Mouse (Mus musculus) testis, postnatal 10 days (tissue): ENCODE measurements around the gene Kpna7.

ENCODE experiments used
- DNase-seq: peaks from one replicate; pipeline ENCODE4 v3.0.0; 2021; ENCODE audit warnings: low spot score

Gene Kpna7

DNA sequence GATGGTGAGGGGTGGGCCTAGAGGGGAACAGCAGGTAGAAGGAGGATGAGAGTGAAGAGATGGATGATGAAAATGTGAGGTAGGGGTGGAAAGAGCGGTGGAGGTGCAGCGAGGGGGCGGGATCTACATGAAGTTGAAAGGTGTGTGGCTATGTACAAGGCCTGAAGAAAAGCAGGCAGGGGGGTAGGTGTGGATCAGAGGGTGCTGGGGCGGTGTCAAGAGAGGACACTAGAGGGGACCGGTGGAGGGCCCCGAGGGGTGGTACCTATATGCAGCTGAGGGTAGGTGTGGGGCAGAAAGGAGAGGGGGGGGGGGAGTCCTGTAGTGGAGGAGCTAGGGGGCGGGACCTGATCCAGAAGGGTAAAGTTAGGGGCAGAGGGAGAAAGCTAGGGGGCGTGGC, 119.4 kb downstream of the Kpna7 start:
- no peak for DNase-seq

DNA sequence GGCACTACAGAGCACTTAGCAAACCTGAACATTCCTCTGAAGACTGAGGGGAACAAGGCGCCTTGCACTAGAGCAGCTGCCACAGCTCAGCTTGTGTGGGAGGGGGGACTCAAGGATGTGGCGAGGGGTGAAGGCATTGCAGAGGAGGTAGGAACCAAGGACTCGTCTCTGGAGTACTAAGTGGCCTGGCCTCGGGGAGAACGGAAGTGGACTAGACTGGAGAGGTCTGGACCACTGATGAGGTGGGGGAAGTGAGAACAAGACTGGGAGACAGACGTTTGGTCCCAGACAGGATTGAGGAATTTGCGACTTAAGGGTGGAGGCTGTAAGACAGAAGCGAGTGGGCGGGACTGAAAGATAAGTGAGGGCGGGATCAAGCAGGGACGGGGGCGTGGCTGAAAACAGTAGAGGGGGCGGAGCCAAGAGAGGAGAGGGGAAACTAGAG, 120.0 kb downstream of the Kpna7 start:
- DNase-seq, result peak; percentile 86

DNA sequence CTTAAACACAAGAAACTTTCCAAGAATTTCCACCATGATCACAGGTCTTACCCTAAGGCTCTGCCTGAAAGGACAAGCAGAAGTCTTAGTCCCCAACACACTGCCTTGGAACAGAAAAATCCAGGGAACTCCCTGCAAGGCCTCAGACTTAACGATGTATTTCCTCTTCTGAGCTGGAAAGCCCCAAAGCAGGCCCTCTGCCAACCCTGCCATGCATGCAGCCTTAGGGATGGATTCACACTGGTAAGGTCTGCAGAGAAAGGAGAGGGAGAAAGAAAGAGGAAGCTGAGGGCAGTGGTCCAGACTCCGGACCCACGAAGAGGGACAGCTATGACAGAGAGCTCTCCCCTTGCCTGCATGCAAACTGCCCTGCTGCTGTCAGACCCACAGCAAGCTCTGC, 120.4 kb downstream of the Kpna7 start:
- peak; percentile 53 for DNase-seq

DNA sequence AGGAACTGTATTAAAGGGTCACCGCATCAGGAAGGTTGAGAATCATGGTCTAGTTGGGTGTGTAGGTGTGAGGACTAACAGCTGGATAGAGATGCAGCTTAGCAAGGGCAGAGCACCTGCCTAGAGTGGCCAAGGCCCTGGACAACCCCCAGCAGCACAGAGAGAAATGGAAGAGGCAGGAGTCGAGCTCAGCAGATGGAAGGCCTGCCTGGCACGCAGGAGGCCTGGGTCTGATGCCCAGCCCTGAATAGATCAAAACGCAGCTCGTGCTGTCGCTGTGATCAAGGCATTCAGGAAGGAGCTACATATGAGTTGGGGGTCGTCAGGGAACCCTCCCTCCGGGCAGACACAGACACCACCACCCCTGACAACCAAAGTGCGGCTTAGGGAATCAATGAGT, 125.6 kb downstream of the Kpna7 start:
- DNase-seq, result no peak

DNA sequence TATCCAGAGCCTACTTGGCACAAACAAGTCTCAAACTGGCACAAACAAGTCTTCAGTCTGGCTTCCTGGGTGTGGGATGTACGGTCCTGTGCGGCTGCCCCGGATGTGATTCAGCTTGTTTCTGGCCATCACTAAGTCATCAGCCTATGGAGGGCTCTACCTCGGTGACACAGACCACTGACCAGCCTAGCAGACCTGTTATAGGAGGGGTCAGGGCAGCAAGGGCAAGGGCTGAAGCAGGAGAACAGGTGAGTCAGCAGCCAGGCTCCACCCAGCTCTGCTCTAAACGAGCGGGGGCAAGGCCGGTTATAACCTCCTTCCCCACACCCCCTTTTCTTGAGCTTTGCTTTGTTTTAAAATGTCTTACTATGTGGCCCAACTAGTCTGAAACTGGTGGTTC, 129.4 kb downstream of the Kpna7 start:
- no peak for DNase-seq

DNA sequence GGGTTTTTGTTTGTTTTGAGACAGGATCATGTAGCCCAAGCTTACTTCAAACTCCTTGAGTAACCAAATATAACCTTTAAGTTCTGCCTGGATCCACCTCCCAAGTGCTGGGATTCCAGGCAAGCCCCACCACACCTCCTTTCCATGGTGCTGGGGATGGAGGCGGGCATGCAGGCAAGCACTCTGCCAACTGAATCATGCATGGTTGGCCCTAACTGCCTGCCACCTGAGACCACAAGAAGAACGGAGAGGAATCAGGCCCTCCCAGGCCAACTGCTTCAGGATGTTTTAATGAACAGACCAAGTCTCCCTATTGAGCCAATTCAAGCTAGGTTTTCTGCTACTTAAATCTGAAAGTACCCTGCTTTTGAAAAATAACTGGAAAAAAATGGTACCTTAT, 131.2 kb downstream of the Kpna7 start:
- DNase-seq, result no peak

DNA sequence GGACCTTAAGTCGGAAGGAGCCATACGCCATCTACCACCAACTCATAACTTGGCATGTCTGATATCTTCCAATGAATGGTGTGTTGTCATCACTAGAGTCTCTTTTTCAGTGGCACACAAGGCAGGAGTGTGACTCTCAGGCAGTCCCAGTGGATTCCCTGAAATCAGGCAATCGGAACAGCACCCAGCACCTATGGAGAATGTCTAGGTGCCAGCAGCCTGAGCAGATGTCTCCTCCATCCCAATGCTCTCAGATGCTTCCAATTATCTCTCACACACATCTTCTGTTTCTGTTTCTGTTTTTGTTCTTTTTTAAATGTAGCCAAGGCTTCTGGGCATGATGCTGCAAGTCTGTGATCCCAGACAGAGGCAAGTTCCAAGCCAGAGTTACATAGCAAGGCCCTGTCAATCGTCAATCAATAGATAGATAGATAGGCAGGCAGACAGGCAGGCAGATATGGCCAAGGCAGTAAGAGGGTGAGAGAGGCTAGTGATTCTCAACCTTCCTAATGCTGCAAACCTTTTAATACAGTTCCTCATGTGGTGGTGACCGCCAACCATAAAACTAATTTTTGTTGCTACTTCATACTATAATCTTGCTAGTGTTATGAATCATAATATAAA, 133.3 kb downstream of the Kpna7 start:
- DNase-seq, result no peak

DNA sequence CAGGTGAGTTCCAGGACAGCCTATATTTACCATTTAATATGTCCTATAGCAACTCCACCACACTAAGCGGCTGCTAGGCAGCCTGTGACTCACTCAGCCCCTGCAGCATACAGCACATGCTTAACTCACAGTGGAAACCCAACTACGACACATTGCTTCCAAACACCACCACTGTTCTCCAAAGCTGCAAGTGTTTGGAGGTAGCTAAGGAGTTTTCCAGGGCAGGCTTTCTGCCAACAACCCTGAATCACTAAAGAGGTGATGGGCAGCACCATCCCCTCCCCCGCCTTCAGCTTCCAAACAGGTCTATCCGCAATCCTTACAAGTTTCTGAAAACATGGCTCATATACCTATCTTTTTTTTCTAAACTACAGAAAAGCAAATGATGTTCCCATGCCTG, 134.0 kb downstream of the Kpna7 start:
- DNase-seq, result no peak

DNA sequence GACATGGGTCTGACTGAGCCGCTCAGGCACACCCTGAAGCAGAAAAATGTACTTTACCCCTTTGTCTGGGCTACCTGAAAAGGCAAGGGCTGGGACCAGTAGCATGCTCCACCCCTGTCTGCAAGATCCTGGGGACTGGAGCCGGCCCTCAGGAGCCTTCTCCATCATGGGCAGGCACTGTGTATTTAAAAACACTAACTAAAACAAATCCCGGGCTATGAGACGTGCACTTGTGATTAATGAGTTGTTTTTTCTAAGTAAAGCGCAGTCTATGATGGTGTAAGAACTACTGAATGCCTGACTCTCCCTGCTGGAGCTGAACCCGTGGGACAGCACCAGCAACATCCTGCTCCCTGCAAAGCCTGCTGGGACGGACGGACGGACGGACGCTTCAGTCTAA, 135.4 kb downstream of the Kpna7 start:
- no peak for DNase-seq

DNA sequence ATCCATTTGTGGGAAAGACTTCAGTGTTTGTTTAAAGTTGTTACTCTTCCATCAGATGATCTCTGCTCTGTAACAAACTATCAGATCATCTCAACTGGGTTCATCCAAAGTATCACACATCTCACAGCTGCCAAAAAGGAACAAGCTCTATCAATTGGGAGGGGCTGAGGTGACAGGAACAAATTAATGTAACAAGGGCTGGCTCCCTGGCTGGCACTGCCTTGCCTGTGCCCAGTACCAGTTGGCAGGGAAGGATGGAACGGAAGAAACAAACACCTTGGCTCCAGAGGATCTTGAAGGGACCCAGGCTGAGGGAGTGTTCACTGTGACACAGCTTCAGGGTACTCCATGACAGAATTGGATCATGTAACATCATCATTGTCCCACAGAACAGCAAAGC, 135.8 kb downstream of the Kpna7 start:
- DNase-seq, result no peak

DNA sequence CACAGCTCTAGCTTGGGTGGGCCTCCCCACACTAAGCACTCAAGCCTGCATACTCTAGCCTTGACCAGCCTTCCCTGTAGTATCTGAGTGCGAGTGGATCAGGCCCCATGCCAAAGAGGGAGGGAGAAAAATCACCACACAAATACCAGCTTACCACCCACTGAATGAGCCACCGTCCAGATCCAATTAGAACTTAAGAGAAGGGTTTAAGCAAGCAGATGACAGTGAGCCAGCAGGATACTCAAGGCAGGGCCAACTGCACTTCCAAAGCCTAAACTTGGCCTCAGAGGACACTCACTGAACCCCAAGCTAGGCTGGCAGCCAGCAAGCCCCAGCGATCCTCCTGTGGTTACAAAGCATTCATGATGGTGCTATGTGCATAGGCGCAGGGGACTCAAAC, 137.8 kb downstream of the Kpna7 start:
- DNase-seq, result no peak

DNA sequence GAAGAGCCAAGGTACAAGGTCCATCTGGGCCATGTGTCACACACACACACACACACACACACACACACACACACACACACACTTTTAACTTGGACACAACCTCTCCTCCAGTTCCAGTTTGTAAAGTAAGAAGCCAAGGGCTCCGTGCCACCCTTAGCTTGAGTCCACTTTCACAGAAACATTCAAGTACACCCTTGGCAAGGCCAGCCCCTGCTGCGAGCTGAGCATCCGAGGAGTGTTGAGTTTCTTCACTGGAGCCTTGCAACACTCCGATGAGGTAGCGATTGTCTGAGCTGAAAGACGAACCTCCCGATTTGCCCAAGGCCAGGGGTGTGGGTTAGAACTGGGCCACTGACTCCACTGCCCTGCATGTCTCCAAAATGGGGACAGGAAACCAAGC, 138.9 kb downstream of the Kpna7 start:
- no peak for DNase-seq

DNA sequence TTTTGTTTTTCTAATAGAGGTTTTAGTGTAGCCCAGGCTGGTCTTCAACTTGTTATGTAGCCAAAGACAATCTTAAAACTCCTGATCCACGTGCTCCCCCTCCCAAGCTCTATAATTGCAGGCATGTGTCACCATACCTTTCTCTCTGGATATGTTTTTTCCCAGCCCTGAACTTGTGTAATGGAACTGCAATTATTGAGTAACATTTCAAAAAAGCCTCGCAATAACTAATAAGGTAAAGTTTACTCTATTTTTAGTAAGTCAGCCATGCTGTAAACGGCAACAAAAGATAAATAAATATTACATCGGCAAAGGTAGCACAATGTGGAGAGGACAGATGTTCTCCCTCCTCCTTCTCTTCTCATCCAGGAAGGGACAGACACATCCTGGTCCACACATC, 139.5 kb downstream of the Kpna7 start:
- no peak for DNase-seq

DNA sequence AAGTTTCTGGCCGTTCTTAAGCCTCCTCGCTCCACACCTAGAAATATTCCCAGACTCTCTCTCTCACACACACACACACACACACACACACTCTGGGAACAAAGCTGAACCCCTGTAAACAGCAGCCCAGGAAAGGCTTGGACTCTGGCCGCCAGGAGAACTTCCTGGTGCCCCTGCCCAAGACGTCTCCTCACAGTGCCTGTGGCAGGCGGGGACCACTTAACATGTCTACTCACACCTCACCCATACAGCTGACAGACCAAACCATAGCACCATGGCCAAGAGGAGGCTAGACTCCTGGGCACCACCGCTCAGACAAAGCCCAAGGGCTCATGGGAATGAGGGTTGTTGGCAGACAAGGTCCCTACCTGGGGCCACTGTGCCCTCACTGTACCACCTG, 140.5 kb downstream of the Kpna7 start:
- no peak for DNase-seq

DNA sequence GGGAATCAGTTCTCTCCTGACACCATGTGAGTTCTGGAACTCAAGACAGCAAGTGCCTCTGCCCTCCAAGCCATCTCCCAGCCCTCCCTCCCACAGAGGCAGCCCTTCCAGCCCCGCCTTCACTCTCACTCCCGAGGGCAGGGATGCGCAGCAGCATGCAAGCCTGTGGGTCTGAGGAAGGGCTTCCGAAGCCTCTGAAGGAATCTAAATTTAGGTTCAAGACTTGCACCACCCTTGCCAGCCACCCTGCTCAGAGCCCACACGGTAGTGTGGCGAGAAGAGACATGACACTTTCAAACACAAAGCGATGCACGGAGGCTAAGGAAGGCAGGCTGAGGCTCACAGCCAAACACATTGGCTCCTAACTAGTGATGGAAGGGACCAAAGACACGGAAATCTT, 141.4 kb downstream of the Kpna7 start:
- no peak for DNase-seq

DNA sequence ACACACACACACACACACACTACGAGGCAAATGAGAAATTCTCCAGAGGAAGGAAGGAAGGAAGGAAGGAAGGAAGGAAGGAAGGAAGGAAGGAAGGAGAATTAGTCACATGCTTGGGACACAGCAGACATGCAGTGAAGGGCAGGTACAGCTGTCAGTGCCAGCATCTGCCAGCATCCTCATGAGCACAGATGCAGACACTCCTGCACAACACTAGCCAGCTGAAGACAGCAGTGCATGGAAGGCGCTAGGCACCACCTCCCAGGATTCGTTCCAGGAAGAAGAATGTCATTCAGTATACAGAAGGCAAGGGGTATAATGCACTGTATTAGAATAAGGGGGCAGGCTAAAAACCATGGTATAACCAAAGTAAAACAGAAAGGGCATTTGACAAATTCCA, 142.9 kb downstream of the Kpna7 start:
- DNase-seq, result no peak

DNA sequence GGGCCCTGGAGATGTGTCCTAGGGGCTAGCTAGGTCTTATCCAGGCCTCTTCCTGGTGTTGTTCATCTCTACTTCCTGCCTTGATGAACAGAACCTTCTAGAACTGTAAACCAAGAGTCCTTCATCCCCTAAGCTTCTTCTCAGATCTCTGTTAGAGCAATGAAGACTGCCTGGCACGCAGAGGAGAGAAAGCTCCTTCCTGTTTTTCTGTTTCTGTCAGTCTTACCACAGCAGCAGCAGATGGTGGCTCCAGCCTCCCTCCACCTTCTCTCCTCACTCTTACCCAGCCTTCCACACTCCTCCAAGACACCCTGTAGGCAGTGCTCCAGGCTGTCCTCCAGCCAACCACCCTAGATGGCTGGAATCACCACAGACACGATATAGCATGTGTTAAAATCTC, 146.5 kb downstream of the Kpna7 start:
- DNase-seq, result no peak
